Mouse (Mus musculus) kidney, adult 9 months (tissue): ENCODE measurements around the gene Ppp1r11.

Experiments
- DNase-seq: peaks from one replicate; pipeline ENCODE4 v3.0.0; 2022

Gene Ppp1r11

DNA sequence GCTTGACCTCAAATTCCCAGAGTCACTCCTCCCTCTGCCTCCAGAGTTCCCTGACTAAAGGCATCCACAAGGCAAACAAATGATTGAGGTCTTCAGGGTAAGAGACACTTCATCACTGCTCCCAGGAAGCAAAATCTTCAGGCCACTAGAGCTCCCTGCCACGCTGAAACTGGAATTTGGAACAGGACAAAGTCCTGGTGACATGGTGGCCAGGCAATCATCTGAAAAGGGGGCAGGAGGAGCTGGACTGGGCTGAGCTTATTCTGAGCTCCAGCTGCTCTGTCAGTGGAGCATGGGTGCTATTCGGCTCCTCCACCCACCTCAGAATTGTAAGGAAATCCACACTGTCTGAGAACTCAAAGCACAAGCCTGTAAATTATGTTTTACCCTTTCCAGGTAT, 39.5 kb downstream of the Ppp1r11 start:
- peak; percentile 21 for DNase-seq

DNA sequence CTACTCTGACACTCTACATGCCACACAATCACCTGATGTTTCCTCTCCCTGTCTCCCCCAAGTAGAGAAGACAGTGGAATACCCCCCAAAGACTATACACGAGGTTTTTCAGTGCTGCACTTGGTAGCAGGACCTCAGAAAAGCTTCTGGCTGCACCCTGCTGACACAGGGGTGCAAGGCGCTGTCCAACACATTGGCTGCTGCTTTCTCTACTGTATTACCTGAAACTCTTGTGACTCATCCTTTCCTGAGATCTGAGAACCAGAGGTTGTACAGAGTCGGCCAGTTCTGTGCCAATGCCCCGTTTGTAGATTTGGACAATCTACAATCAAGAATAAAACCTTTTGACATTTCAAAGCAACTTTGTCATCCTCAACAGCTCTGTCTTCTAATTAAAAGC, 41.7 kb downstream of the Ppp1r11 start:
- no peak for DNase-seq

DNA sequence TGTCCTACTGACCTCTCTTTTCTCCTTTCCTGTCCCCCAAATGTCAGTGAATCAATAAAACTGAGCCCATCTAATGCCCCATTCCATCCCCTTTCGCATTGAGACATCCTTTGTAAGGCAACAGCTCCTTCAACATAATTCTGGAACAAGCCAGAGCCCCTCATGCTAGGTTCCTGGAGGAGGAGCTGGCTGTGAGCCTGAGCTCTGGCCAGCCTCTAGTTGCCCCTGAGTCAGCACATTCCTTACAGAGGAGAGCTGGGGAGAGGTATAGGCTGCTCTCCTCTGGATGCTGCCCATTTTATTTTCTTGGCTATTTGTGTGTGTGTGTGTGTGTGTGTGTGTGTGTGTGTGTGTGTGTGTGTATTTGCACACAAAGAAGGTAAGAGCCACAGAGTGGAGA, 43.3 kb downstream of the Ppp1r11 start:
- no peak for DNase-seq

DNA sequence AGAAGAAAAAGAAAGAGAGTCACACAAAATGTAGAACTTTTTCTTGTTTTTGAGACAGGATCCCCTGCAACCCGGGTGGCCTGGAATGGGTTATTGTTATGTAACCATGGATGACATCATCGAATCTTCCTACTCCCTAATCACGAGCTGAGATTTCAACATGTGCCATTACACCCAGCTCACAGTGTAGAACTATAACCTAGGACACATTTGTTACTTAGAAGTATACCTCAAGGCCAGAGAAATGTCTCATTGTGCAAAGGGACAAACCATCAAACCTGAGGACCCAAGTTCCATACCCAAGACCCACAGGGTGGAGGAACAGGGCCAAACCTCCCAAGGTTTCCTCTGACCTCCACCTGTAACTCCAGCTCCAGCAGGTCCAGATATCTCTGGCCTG, 47.9 kb downstream of the Ppp1r11 start:
- no peak for DNase-seq

DNA sequence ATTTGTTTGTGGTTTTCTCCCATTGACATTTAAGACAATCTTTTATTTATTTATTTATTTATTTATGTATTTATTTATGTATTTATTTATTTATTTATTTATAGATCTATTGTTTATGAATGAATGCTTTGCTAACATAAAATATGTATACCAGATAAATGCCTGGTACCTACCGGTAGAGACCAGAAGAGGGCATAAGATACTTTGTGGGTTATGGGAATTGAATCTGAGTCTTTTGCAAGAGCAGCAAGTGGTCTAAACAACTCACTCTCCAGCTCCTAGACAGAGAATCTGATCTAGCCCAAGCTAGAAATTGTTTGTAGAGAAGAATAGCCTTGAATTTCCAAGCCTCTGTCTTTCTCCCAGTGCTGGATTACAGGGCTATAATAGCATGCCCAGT, 50.9 kb downstream of the Ppp1r11 start:
- DNase-seq: no peak

DNA sequence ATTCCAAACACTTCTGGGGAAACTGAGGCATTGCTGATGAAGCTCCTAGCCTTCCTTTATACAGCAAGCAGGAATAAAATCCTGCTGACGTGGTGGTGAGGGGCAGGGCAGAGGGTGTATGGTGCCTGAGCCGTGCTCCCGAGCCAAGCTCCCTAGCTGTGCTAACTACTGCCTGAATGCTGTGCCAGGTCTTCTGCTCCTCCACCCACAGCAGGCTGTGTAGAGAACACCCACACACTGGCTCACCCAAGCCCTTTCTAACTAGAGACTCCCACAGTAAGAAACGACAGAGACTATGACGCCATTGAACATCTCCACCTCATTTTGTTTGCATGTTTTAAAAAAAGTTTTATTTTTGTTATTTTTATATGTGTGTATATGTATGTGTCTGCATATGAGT, 51.5 kb downstream of the Ppp1r11 start:
- no peak for DNase-seq

DNA sequence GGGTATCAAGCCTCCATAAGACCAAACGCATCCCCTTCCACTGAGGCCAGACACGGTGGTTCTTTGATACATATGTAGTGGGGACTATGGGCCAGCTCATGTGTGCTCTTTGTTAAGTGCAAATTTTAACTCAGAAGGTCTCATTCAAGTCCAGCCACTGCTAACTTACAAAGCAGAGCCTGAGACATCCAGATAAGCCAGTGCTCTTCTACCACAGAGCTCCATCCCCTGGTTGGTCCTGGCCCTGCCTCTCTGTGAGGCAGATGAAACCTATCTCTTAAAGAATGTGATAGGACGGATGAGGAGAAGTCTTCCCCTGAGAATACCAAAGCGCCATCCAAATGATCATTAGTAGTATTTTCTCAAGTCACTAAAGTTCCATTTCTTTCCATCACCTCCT, 52.2 kb downstream of the Ppp1r11 start:
- DNase-seq: no peak
